Mouse (Mus musculus) testis, adult 2 months (tissue): Measurements from ENCODE around the gene Gm28051.

Source experiments
- CTCF ChIP-seq: fragments of 200-500 bp; IDR thresholded peaks from 2 replicates; pipeline ENCODE4 v1.5.1; 2012; ENCODE audit warnings: low read depth, mild to moderate bottlenecking, inconsistent platforms, low read length, moderate library complexity; ENCODE audit not compliant: control insufficient read depth, insufficient read depth, insufficient replicate concordance
- POLR2A ChIP-seq: fragments of 200-500 bp; IDR thresholded peaks from 2 replicates; pipeline ENCODE4 v1.6.1; 2012; ENCODE audit warnings: low read depth, mild to moderate bottlenecking, inconsistent platforms, low read length, moderate library complexity; ENCODE audit not compliant: control insufficient read depth

GRCm38 (mm10) chr12:102757689-102758402, at the start of gene Gm28051, which contains the start of the genes Gon7 and Ubr7:
- TF ChIP-seq CTCF (no peak), POLR2A (peak; percentile 92)
